In the genomic region with DNA sequence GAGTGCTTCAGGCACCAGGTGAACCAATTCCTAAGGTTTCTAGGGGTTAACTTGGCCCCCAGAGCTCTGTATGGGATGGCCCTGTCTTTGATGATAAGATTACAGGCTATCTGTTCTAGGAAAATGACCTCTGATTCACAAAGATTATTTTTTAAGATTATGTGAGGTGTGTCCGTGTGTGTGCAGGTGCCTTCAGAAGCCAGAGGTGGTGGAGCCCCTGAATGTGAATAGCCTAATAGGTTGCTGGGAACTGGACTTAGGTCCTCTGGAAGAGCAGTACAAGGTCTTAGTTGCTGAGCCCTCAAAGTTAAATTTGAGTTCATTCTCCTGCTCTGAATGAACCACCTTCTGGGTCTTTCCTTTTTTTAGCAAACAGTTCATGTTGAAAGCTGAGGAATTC, we compare ENCODE assay signal across 28 mouse cellular contexts. TPM values are rescaled to one million over a fixed set of nuclear protein-coding genes. Genes with fewer than 3 reads are reported as not detected.
"Had no signal": no experiment of that assay in that cellular context is flagged by ENCODE, and none has a peak within 500 bp of the region (broad histone marks: within the 10 kb centered on the region; RNA-seq: fewer than 3 reads in every experiment).

No protein-coding gene starts in this region.

- H3K9ac ChIP-seq: heart, embryonic 13.5 days; heart, embryonic 15.5 days; hindbrain, embryonic 12.5 days; hindbrain, embryonic 14.5 days; kidney, embryonic 15.5 days; limb, embryonic 12.5 days; liver, embryonic 12.5 days; liver, embryonic 14.5 days had no signal

- H3K4me3 ChIP-seq: gastrocnemius, adult 2 months; heart, adult 2 months; heart, embryonic 13.5 days; heart, embryonic 15.5 days; hindbrain, embryonic 10.5 days; hindbrain, embryonic 12.5 days; kidney, embryonic 15.5 days; limb, embryonic 12.5 days; liver, embryonic 12.5 days had no signal

- H3K9me3 ChIP-seq: heart, embryonic 13.5 days; heart, embryonic 15.5 days; hindbrain, embryonic 10.5 days; hindbrain, embryonic 12.5 days; kidney, embryonic 15.5 days; limb, embryonic 12.5 days; liver, embryonic 12.5 days had no signal

- DNase-seq: gastrocnemius, adult 2 months; gastrocnemius, postnatal 10 days; gastrocnemius, postnatal 25 days; heart, adult 2 months; heart, postnatal 14 days; heart, postnatal 4 days; kidney, adult 11 months; kidney, adult 2 months; kidney, adult 9 months; kidney, postnatal 14 days; kidney, postnatal 36 days; layer of hippocampus, adult 9-11 months; layer of hippocampus, postnatal 36 days; left cerebral cortex, postnatal 4 days had no signal

- H3K4me1 ChIP-seq: hindbrain, embryonic 12.5 days had no signal

- H3K4me2 ChIP-seq: heart, embryonic 11.5 days; heart, embryonic 13.5 days; heart, embryonic 15.5 days; hindbrain, embryonic 12.5 days; hindbrain, embryonic 14.5 days; kidney, embryonic 15.5 days; limb, embryonic 12.5 days; liver, embryonic 12.5 days had no signal

- H3K27me3 ChIP-seq: heart, embryonic 13.5 days; heart, embryonic 15.5 days; hindbrain, embryonic 12.5 days; kidney, embryonic 15.5 days; limb, embryonic 12.5 days had no signal

- ATAC-seq: hindbrain, embryonic 16.5 days; inflammation-experienced regulatory T-cells, adult 6 months; liver, embryonic 12.5 days had no signal

- H3K36me3 ChIP-seq: heart, embryonic 13.5 days; heart, embryonic 15.5 days; hindbrain, embryonic 12.5 days; kidney, embryonic 15.5 days; limb, embryonic 12.5 days; liver, embryonic 12.5 days had no signal

- H3K27ac ChIP-seq: gastrocnemius, adult 2 months; heart, adult 2 months; heart, embryonic 13.5 days; heart, embryonic 15.5 days; hindbrain, embryonic 10.5 days; hindbrain, embryonic 12.5 days; hindbrain, embryonic 14.5 days; kidney, embryonic 15.5 days; kidney, postnatal 0 days; limb, embryonic 12.5 days; liver, embryonic 12.5 days; liver, embryonic 14.5 days had no signal

RNA-seq across cellular contexts. Expression of gene Cfap300, which starts 8.5 kb away (rescaled TPM):
- total RNA-seq: granulocyte monocyte progenitor cell, adult 5-6 weeks had no signal

RNA-seq across cellular contexts. Expression of gene Yap1, which starts 29.7 kb away (rescaled TPM):
- total RNA-seq: granulocyte monocyte progenitor cell, adult 5-6 weeks had no signal
- polyA plus RNA-seq: inflammation-experienced regulatory T-cells, adult 6 months had no signal
